Mouse (Mus musculus): ENCODE measurements around the gene Tex21.
"Not testable (repeated sequence)": the region's sequence is repeated elsewhere in the genome, so short reads cannot be mapped to it uniquely, and the experiment has no call there.

The Tex21 gene

GRCm38 (mm10) chr12:76260673-76261072, 14.1 kb upstream of the Tex21 start:
- no peak for DNase-seq (ENCODE audit: low spot score in 2 of 2)

DNA sequence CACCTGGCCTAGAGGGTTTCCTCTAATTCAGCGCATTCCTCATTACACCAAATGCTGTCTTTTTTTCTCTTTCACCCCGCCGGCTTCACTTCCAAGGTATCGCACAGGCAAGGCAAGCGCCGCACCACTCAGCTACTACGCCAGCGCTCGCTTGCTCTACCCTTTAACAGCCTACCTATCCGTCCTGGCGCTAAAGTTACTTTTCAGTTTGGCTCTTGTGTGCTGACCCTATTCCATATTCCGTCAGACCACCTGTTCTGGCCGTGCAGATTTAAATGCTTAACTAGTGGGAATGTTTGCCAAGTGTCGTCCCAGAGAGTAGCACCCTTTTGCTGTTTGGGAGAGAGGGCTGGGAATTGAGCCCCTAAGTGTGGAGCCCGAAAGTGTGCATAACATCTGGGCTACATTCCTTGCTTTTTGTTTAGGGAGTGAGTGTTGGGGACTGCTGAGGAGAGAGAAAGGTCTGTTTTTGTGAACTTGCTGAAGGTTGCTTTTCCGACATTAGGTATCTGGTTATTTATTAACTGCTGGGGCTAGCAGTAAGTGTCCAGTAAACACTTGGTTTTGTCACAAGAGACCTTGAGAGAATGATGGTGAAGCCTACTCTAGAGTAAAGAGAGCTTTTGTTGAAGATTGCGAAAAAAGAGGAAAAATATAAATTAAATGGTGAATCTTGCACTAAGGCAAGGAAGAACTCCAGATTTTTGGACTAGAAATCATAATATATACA, 9.7 kb upstream of the Tex21 start:
- DNase-seq (ENCODE audit: low spot score in 2 of 2): no peak

DNA sequence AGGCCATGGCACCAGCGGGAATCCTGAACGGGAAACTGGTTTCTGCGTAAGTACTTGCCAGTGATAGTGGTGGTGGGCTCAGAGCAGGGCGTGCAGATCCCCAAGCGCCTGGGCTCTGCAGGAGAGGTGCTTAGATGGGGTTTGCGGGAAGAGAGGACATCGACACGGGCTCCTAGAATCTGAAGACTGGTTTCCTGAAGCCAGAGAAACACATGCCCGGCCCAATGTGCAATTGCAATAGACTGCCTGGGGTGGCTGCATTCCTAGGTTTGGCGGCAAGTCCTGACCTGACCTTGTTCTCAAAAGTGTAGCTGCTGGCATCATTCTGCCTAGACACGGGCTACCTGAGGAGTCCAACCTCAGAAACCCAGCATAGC, 8.9 kb upstream of the Tex21 start:
- no peak for DNase-seq (ENCODE audit: low spot score in 2 of 2)

- peak; percentile 98 to 99 for DNase-seq (ENCODE audit: low spot score in 2 of 2)
These were observed 8.4 kb upstream of the Tex21 start, which contains the start of gene Mthfd1 for GRCm38 (mm10) chr12:76254725-76255498. Mthfd1 (plus strand) TSS chr12:76255298.

DNA sequence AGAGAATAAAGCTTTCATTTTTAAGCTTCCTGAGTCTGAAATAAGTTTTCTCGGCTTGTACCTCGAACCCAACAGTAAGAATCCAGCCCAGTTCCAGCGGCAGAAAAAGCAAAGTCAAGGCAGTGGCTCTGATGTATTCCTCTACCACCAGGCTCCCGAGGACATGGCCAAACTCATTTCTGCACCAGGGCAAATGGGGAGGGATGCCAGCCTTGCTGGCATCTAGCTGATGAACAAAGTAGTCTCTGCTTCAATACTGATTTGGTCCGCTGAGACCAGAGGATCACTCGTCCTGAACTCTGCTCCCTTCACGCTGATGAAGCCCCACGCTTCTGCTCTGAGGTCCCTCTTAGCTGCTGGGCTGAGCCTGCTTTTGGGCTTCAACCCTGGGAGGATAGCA, 7.4 kb upstream of the Tex21 start:
- DNase-seq (ENCODE audit: low spot score in 2 of 2): no peak

DNA sequence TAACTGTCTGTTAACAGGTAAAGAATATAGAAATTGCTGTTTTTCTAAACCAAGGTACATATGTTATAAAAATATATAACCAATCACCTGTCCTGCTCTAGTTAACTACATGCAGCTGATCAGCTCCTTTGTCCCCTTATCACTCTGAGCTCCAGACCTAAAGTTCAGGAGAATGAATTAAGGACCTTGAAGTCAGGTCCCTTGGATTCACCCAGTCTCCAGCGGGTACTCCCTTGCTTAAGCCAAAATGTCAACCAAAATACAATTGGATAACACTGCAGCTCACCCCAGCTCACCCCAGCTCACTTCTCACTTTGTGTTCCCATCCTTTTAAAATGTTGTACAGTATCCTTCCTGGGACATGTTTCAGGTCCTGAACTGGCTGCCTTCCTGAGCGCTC, 7.0 kb upstream of the Tex21 start:
- DNase-seq (ENCODE audit: low spot score in 2 of 2): no peak

GRCm38 (mm10) chr12:76253090-76253489, 6.5 kb upstream of the Tex21 start:
- no peak for DNase-seq (ENCODE audit: low spot score in 2 of 2)

- DNase-seq (ENCODE audit: low spot score in 2 of 2): no peak
These were observed 1.6 kb downstream of the Tex21 start for GRCm38 (mm10) chr12:76244981-76245380.

GRCm38 (mm10) chr12:76241833-76242232, 4.7 kb downstream of the Tex21 start:
- DNase-seq (ENCODE audit: low spot score in 2 of 2): no peak

GRCm38 (mm10) chr12:76241084-76241483, 5.5 kb downstream of the Tex21 start:
- DNase-seq (ENCODE audit: low spot score in 2 of 2): no peak

GRCm38 (mm10) chr12:76240670-76241069, 5.9 kb downstream of the Tex21 start:
- DNase-seq (ENCODE audit: low spot score in 2 of 2): no peak

GRCm38 (mm10) chr12:76239839-76240571, 6.5 kb downstream of the Tex21 start:
- DNase-seq (ENCODE audit: low spot score in 2 of 2): no peak

DNA sequence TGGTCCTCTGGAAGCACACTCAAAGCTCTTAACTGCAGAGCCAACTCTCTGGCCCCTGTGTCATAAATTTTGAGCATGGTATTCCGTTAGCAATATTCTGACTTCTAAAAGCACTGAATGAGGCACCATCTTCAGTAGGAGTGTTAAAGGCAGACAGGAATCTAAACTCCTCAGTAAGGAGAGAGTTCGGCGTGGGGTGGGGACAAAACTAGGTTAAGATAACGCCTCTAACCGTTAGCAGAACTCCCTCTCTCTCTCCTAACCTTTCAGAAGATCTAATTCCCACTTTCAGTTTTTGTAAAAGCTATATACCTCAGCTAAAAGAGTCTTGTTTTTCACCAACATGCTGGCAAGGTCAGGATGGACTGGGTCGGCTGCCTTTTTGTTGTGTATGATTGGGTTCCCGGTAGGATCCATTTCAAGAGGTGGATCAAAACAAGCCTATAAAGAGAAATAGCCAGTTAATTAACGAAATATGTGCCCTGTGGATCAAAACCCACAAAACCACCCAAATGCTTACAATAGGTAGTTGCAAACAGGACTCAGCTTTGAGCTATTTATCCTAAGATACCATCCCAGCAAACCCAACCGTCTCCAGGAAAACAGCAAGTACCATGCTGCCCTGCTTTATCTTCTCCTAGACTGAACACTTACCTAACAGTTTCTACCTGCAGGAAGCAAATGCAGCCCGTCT, 7.3 kb downstream of the Tex21 start:
- no peak for DNase-seq (ENCODE audit: low spot score in 2 of 2)

DNA sequence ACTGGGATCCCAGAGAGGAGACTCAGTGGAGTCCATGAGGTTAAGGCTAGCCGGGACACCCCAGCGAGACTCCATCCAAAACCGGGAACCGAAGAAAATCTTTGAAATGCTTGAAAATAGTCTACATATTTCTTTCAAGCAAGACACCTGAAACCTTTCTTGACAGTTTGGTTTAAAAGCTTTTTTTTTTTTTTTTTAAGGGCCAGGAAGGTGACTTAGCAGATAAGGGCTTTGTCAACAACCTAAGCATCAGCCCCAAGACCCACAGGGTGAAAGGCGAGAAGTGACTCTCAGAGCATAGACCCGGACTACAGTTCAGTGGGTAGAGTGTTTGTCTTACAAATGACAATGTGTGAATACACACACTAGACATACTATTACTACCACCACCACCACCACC, 11.3 kb downstream of the Tex21 start:
- DNase-seq (ENCODE audit: low spot score in 2 of 2): no peak

DNA sequence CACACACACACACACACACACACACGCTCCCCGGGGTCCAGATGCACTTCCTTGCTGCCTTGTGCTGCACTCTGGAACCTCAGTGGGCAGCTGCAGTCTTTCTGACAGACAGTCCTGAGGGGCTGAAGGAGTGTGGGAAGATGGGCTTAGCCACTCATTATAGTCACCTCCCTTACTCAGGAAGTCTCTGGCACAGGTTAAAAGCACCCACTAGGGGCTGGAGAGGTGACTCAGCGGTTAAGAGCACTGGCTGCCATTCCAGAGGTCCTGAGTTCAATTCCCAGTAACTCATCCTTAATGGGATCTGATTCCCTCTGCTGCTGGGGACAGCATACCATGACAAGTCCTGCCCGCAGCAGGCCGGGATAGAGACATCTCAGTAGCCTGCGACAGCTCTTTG, 15.9 kb downstream of the Tex21 start:
- no peak for DNase-seq (ENCODE audit: low spot score in 2 of 2)

DNA sequence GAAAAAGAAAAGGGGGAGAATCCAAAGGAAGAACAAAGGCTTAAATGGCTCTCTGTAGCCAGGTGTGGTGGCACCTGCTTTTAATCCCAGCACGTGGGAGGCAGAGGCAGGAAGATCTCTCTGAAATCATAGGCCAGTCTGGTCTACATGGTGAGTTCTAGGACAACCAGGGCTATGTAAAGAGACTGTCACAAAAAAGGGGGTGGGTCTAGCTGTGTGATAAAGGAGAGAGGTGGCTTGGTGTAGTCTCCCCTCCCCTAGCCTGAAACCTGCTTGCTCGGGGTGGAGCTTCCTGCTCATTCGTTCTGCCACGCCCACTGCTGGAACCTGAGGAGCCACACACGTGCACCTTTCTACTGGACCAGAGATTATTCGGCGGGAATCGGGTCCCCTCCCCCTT, 24.4 kb downstream of the Tex21 start:
- DNase-seq (ENCODE audit: low spot score in 2 of 2): not testable (repeated sequence)

DNA sequence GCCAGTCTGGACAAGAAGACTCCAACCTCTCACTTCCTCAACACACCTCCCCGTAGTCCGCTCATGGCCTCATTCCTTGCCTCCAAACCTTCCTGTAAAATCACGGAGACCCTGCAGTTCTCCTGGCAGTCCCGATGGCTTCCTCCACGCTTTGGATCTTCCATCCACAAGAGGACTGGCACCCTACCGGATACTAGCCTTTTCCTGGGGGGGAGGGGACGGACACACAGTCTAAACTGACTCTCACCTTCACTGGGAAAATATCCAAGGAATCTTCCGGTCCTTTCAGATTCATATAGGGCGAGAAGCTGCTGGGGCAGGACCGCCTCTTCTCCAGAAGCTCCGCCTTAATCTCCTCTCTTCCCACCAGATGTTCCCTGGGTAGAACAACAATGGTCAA, 29.8 kb downstream of the Tex21 start:
- no peak for DNase-seq (ENCODE audit: low spot score in 2 of 2)

GRCm38 (mm10) chr12:76215121-76215520, 31.4 kb downstream of the Tex21 start:
- no peak for DNase-seq (ENCODE audit: low spot score in 2 of 2)

DNA sequence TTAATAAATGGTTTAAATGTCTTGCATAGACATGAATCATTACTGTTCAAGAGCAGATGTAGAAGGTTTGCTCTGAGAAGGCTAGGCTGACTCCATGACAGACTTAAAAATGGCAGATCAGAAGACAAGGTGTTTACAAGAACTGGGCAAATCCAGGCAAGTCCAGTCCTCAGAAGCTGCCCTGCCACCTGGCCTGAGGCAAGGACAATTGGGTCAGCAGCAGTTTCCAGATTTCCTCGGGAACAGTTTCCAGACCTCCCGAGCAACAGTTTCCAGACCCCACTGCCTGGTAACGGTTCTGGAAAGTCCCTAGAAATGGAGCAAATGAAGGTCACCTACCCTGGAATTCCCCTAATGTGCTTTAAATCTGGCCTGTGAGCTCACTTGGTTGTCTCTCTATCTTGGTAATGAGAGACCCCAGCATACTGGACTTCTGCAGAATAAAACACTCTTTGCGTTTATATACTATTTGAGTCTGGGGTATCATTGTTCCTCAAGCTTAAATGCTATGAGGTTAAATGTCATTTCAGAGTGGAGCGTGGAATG, 37.0 kb downstream of the Tex21 start:
- DNase-seq (ENCODE audit: low spot score in 2 of 2): no peak

GRCm38 (mm10) chr12:76200326-76200725, 46.2 kb downstream of the Tex21 start:
- DNase-seq (ENCODE audit: low spot score in 2 of 2): no peak

DNA sequence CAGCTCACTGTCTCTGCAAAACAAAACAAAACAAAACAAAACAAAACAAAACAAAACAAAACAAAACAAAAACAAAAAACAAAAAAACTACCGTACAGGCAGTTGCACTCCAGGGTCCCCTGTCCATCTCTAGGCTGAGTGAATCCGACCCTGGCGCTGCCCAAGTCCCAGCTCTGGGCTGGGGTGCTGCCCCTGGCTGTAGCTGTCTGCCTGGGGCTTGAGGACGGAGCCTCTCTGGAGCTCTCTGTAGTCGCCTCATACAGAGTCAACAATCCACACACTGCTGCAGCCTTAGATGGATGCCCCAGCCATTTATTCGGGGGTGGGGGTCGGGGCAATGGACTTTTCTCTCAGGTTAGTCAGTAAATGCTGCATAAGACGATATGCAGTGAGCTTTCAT, 49.5 kb downstream of the Tex21 start:
- DNase-seq (ENCODE audit: low spot score in 2 of 2): no peak

DNA sequence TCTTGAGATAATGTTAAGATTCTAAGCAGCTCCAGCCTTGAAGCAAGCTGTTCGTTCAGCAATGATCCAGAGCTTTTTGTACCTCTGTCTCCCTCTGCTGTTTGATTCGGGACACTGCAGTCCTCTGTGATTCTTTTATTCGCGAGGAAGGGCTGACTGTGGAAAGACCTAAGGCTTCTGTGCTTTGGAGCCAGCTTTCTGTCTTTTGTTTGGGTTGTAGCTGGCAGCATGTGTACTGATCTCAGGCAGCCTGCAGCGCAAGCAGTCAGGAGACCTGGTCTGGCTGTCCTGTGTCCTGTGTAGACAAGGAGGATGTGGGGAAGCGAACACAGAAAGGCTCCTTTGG, 49.9 kb downstream of the Tex21 start:
- DNase-seq (ENCODE audit: low spot score in 2 of 2): peak; percentile 84 to 87
